Mouse (Mus musculus): Measurements from ENCODE around the gene Ctnna3.

DNA sequence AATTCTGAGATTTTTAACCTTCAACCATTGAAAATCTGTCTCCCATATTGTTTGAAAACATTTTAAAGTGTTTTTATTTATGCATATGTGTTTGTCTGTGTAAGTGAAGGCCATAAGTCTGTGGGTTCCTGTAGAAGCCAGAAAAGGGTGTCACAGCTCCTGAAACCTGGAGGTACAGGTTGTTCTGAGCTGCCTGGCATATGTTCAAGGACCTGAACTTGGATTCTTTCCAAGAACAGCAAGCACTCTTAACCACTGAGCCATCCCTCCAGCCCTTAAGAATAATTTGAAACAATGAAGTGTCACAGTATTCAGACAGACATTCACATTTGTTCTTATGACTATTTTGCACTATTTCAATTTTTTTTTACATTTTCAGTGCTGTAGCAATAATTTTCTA lies 1528.5 kb downstream of the Ctnna3 start:
- TF ChIP-seq CTCF (IDR thresholded peaks at IDR 0.05; ENCODE audit: low read depth, low read length) (no peak), POLR2A (IDR thresholded peaks at IDR 0.05; ENCODE audit: extremely low read depth, insufficient read depth, low read length) (no peak)
